Mouse (Mus musculus): ENCODE measurements around the gene Ugt1a1. TPM values are rescaled to one million over a fixed set of nuclear protein-coding genes. Genes with fewer than 3 reads are reported as not detected.
A peak's percentile ranks its signal among the peaks of the same experiment; 100 is the strongest.

Gene Ugt1a1
- polyA plus RNA-seq, 3 experiments from 2014 or later, result not detected

GRCm38 (mm10) chr1:88259643-88260024 lies 47.9 kb downstream of the Ugt1a1 start:
- ATAC-seq, result no peak

- no peak for ATAC-seq
Measured at GRCm38 (mm10) chr1:88260114-88260513, 48.4 kb downstream of the Ugt1a1 start.

- no peak for ATAC-seq
Measured at GRCm38 (mm10) chr1:88260604-88261377, 49.0 kb downstream of the Ugt1a1 start.

- ATAC-seq, result no peak
Measured at GRCm38 (mm10) chr1:88261706-88262105, 49.9 kb downstream of the Ugt1a1 start.

- no peak for ATAC-seq
Measured at GRCm38 (mm10) chr1:88262255-88262654, 50.5 kb downstream of the Ugt1a1 start.

- ATAC-seq, result no peak
Measured at GRCm38 (mm10) chr1:88262961-88263360, 51.2 kb downstream of the Ugt1a1 start.

GRCm38 (mm10) chr1:88263778-88264177 lies 52.0 kb downstream of the Ugt1a1 start:
- ATAC-seq, result no peak

GRCm38 (mm10) chr1:88264237-88264868 lies 52.6 kb downstream of the Ugt1a1 start:
- no peak for ATAC-seq

- no peak for ATAC-seq
Measured at GRCm38 (mm10) chr1:88264869-88265240, 53.1 kb downstream of the Ugt1a1 start.

- ATAC-seq, result no peak
Measured at GRCm38 (mm10) chr1:88266123-88266522, 54.4 kb downstream of the Ugt1a1 start.

- peak; percentile 1 for ATAC-seq
Measured at GRCm38 (mm10) chr1:88267489-88267888, 55.7 kb downstream of the Ugt1a1 start.

GRCm38 (mm10) chr1:88268070-88268469 lies 56.3 kb downstream of the Ugt1a1 start:
- no peak for ATAC-seq

Other genes starting within 250 kb of the Ugt1a1 start
- 10 to 100 TPM; 13.6 to 26.7 (median 21.5) TPM for gene Usp40, start 203.4 kb upstream of the Ugt1a1 start, polyA plus RNA-seq (2017; shearing (Covaris generic))
- not detected for gene Ugt1a10, start 156.6 kb upstream of the Ugt1a1 start, polyA plus RNA-seq (2017; shearing (Covaris generic))
- not detected for gene Ugt1a9, start 141.2 kb upstream of the Ugt1a1 start, polyA plus RNA-seq (2017; shearing (Covaris generic))
- gene Ugt1a8, start 124.1 kb upstream of the Ugt1a1 start, polyA plus RNA-seq (2017; shearing (Covaris generic)), result under 1 TPM in 1 of 3 experiments, not detected in 2; 0.63 TPM
- 1 to 10 TPM in 2 of 3 experiments, under 1 TPM in 1; 0.20 to 1.9 (median 1.5) TPM for gene Ugt1a7c, start 116.9 kb upstream of the Ugt1a1 start, polyA plus RNA-seq (2017; shearing (Covaris generic))
- gene Ugt1a6b, start 108.7 kb upstream of the Ugt1a1 start, polyA plus RNA-seq (2017; shearing (Covaris generic)), result not detected
- under 1 TPM in 2 of 3 experiments, not detected in 1; 0.19 to 0.98 TPM for gene Ugt1a6a, start 77.2 kb upstream of the Ugt1a1 start, polyA plus RNA-seq (2017; shearing (Covaris generic))
- not detected for gene Ugt1a5, start 45.9 kb upstream of the Ugt1a1 start, polyA plus RNA-seq (2017; shearing (Covaris generic))
- not detected for gene Ugt1a2, start 11.4 kb upstream of the Ugt1a1 start, polyA plus RNA-seq (2017; shearing (Covaris generic))
- gene Dnajb3, start 6.2 kb upstream of the Ugt1a1 start, polyA plus RNA-seq (2017; shearing (Covaris generic)), result under 1 TPM in 2 of 3 experiments, not detected in 1; 0.47 to 0.99 TPM
- gene Mroh2a, start 15.0 kb downstream of the Ugt1a1 start, polyA plus RNA-seq (2017; shearing (Covaris generic)), result 1 to 10 TPM; 1.9 to 4.4 (median 2.1) TPM
- 10 to 100 TPM; 37.3 to 97.3 (median 69.6) TPM for gene Hjurp, start 65.7 kb downstream of the Ugt1a1 start, polyA plus RNA-seq (2017; shearing (Covaris generic))
- not detected for gene Trpm8, start 65.7 kb downstream of the Ugt1a1 start, polyA plus RNA-seq (2017; shearing (Covaris generic))
- gene Spp2, start 195.0 kb downstream of the Ugt1a1 start, polyA plus RNA-seq (2017; shearing (Covaris generic)), result not detected

Data from inflammation-experienced regulatory T-cells, adult 6 months (primary cell).